Mouse (Mus musculus) adrenal gland, adult 18-20 months (tissue): ENCODE measurements around the gene Taf8. TPM values are rescaled to one million over a fixed set of nuclear protein-coding genes. Genes with fewer than 3 reads are reported as not detected.

Experiments
- DNase-seq, 2 experiments: peaks; one replicate each; pipeline ENCODE4 v3.0.0; 2021 to 2022; ENCODE audit warnings: low spot score in 2 of 2
- total RNA-seq, 2 experiments: library from RNA; stranded (reverse); gene quantifications; 1 replicate in 1 of 2; 2 replicates in 1 of 2; pipeline ENCODE4 v1.2.3; 2021

Gene Taf8
- total RNA-seq, 2 experiments from 2014 or later, result 16.4 to 19.9 TPM

- DNase-seq, result no peak
These were observed 39.9 kb downstream of the Taf8 start for GRCm38 (mm10) chr17:47462209-47462608.

GRCm38 (mm10) chr17:47461688-47462087 lies 40.4 kb downstream of the Taf8 start:
- no peak for DNase-seq

- no peak for DNase-seq
These were observed 42.7 kb downstream of the Taf8 start for GRCm38 (mm10) chr17:47459341-47459919.

DNA sequence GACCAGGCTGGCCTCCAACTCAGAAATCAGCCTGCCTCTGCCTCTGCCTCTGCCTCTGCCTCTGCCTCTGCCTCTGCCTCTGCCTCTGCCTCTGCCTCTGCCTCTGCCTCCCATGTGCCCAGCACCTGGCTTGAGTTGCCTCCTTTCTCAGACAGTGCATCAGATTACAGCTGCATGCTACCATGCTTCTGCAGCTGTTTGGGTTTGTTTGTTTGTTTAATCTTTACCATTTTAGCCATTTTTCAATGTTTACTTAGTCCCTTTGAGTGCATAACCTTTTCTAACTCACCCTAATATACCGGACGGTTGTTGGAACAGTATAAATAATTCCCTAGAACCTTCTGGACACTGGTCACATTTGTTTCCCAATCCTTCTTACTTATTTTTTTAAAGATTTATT lies 43.2 kb downstream of the Taf8 start:
- DNase-seq, result no peak

GRCm38 (mm10) chr17:47458310-47458709 lies 43.8 kb downstream of the Taf8 start:
- no peak for DNase-seq

GRCm38 (mm10) chr17:47454675-47455074 lies 47.4 kb downstream of the Taf8 start:
- DNase-seq, result no peak

DNA sequence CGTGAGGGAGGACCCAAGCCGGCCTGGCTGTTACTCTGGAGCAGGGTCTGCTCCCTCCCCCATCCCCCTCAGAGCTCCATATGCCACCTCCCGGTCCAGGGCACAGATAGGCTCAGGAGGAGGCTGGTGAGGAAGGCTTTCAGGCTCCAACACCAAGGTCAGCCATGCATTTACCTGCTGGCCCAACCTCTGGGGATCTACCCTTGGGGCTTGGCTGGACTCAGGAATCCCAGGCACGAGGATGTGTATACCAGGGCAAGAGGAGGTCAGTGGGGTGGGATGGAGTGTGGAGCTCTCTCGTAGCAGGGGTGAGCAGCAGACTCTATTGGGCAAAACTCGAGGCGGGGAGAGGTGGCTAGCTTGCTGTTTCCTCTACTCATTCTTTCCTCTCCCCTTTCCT lies 49.2 kb downstream of the Taf8 start:
- no peak for DNase-seq

DNA sequence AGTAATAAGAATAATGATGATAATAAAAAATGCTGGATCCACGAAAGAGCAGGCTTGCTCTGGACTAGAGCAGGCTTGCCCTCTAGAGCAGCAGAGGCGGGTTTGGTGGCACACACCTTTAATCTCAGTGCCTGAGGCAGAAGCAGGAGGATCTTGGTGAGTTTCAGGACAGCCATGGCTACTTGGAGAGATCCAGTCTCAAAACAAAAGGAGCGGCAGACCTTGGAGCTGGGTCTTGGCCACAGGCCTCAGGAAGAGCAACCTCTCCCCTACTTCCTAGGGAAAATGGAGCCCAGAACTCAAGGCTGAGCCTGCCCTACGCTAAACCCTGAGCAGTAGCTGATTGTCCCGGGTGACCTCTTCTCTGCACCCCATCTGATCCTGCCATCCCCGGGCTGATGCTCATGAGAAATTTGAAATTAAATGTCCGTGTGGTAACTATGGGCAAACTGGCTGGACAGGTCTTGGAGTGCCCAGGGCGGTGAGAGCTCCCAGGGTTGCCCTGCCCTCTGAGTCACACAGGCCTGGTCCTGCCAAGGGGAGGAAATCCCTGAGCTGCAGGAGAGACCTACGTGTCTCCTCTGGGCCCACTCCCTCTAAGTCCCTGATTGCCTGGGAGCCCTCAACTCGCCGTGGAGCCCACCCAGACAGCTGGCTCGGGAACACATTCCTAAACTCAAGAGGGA lies 51.1 kb downstream of the Taf8 start:
- no peak for DNase-seq

DNA sequence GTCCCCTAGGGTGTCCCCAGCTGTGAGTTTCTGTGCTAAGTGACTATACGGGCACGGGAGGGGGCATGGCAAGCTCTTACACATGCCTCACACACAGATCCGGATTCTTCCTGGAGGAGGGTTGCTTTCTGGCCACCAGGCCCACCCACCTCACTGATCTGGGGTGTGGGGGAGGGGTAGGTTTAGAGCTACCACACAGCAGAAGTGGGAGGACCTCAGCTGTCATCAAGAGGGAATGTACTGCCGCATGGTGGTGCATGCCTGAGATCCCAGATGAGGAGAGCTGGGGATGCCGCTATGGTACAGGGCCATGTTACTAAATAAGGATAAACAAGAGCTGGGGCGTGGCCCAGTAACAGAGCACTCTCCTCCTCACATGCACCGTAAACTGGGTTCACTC lies 51.9 kb downstream of the Taf8 start:
- DNase-seq, result no peak

DNA sequence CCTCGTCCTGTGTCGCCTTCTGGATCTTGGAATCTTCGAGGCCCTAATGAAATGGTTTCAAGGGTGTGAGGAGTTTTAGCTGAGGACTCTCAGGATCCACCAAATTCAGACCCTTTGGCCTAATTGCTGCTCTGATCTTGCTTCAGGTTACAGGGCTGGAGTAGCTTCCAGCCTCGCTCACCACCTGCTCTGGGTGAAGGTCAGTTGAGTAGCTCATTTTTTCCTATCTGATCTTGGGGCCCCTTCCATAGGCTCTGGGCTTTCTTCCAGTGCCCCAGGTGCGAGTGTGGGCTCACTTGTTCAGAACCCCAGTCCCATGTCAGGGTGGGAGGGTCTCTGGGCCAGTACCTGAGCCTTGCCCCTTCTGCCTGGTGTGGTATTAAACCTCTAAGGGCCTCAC lies 52.7 kb downstream of the Taf8 start:
- no peak for DNase-seq

- DNase-seq, result no peak
These were observed 53.3 kb downstream of the Taf8 start for GRCm38 (mm10) chr17:47448523-47449372.

DNA sequence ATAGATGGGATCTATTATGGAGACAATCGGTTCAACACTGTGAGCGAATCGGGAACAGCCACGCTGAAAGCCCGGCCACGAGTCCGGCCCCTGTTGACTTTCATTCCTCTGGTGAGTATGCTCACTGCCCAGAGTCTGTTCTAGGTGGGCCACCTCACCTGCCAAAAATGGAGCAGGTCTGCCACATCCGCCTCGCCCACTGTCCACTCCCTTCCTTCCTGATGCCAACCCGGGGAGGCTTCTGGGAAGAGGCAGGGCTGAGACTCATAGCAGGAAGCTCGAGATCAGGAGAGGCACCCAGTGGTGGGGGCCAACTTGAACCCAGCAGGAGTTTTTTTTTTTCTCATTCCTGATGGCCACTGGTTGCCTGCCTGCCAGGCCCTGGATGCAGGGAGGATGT lies 55.5 kb downstream of the Taf8 start:
- no peak for DNase-seq

- no peak for DNase-seq
These were observed 56.1 kb downstream of the Taf8 start for GRCm38 (mm10) chr17:47446025-47446424.

- DNase-seq, result no peak
These were observed 56.6 kb downstream of the Taf8 start for GRCm38 (mm10) chr17:47445518-47445917.

DNA sequence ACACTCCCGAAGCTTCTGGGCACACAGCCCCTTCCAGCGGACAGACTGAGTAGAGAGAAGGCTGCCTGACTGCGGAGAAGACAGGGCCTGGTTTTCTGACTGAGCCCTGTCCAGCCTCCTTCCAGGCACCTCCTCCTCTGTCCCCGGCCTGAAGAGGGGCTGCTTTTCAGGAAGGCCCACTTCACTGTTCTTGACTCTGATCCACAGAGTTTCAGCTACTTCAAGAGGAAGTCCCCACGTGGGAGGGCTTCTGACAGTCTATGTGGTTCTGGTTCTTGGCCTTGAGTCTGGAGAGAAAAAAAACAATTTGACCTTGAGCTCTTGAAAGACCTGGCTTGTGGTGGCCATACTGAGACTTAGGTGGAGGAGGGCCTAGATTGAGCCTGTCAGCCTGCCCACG lies 58.0 kb downstream of the Taf8 start:
- DNase-seq, result no peak

- no peak for DNase-seq
These were observed 59.8 kb downstream of the Taf8 start for GRCm38 (mm10) chr17:47442271-47442670.

DNA sequence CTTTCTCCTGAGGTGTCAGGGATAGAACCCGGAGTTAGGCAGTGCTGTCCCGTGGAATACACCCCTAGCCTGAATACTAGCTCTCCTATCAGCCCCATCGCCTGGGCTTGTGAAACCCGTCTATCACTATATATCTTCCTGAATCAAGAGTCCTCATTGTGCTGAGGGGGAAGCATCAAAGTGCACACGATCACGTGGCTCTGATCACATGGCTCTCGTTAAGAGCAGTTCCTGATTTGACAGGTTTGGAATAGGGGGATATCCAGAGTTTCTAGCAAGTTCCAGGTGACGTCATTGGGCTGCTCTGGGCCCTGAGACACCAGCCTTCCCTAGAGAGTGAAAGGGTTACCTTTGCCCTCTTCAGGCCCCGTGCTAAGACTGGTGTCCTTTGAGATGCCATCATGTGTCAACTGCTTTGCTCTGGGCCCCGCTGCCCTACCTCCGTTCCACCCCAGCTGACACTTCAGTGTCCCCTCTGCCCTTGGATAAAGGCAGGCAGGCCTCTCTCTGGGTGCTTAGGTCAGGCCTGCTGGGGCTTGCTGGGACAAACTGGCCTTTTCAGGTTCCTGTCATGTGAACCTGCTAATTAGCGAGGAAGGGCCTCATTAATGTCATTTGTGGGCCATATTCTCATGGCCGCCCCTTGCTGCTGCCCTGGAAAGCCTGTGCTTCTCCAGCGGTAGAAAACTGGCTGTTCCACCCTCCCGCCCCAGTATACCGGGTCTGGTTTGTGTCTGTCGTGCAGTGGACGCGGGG lies 60.6 kb downstream of the Taf8 start:
- no peak for DNase-seq

DNA sequence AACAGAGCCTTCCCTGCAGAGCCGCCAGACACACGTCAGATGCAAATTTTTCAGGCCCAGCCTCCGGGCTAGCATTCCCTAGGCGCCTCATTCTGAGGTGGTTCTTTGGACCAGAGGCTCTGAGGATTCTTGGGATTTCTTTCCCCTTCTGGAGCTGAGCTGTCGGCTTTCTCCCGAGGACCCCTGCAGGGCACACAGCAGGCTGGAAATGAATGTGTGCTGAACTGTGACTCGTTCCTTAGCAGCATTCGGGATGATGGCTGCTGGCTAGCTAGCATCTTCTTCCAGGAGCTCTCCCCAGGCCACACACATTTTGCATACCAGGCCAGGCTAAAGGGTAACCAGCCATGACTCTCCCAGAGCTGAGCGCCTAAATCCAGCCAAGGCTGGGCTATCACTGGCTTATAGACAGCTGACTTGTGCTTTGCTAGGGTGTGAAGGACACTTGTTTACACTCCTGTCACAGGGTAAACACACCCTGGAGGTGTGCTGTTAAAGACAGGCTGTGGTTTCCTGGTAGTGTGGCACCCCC lies 61.7 kb downstream of the Taf8 start:
- DNase-seq, result no peak

- no peak for DNase-seq
These were observed 62.6 kb downstream of the Taf8 start for GRCm38 (mm10) chr17:47439396-47440028.

DNA sequence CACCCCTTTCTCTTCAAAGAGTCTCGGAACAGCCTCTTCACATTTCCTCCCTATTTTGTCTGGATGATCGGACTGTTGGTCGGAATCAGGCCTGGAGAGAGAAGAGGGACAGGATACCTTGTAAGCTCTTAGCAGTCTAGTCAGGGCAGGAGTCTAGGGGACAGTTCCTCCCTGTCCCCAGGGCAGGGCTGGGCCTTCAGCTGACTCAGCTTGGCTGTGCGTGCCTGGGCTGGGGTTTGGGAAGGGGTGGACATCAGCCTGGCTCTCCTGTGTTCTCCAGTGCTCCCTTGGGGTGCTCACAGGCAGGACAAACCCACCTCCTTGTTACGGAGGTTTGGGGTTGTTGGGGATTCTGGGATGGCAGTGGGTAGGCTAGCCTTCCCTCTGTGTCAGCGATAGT lies 63.5 kb downstream of the Taf8 start:
- no peak for DNase-seq
